18 mouse cellular contexts compared by ENCODE assay signal in the genomic region with DNA sequence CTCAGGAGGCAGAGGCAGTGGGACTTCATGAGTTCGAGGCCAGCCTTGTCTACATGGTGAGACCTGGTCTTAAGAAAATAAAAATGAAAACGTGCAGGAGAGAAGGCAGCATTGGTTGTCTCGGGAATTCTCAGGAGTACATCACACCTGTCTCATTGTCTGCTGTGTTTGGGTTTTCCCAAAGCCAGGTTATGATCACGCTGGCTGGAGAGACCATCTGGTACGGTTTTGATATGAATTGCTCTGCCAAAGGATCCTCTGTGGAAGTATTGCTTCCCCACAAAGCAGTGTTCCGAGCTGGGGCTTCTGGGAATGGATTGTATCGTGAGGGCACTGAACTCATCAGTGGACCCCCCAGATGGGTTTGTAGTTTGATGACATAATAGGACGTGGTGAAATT. TPM values are rescaled to one million over a fixed set of nuclear protein-coding genes. Genes with fewer than 3 reads are reported as not detected.
"Had no signal": no experiment of that assay in that cellular context is flagged by ENCODE, and none has a peak within 500 bp of the region (broad histone marks: within the 10 kb centered on the region; RNA-seq: fewer than 3 reads in every experiment).

No protein-coding gene starts in this region.

- H3K27me3 ChIP-seq: neural tube, embryonic 12.5 days; neural tube, embryonic 13.5 days; neural tube, embryonic 15.5 days; stomach, embryonic 15.5 days had no signal

- H3K36me3 ChIP-seq: neural tube, embryonic 12.5 days; neural tube, embryonic 13.5 days; neural tube, embryonic 15.5 days; stomach, embryonic 15.5 days had no signal

- H3K4me1 ChIP-seq: neural tube, embryonic 12.5 days; neural tube, embryonic 13.5 days; neural tube, embryonic 15.5 days; stomach, embryonic 15.5 days had no signal

- H3K27ac ChIP-seq: neural tube, embryonic 12.5 days; neural tube, embryonic 13.5 days; neural tube, embryonic 15.5 days; stomach, embryonic 15.5 days; stomach, postnatal 0 days had no signal

- H3K4me3 ChIP-seq: neural tube, embryonic 12.5 days; neural tube, embryonic 13.5 days; neural tube, embryonic 15.5 days; stomach, embryonic 15.5 days had no signal

- DNase-seq: retina, postnatal 1 day; right cerebral cortex, adult 18-20 months; right cerebral cortex, postnatal 14 days; right cerebral cortex, postnatal 25 days; right cerebral cortex, postnatal 4 days; spleen, adult 18-20 months; thymus, adult 18-20 months; thymus, postnatal 14 days; thymus, postnatal 25 days; thymus, postnatal 36 days; thymus, postnatal 4 days had no signal

RNA-seq across cellular contexts. Expression of a gene that starts 20.7 kb away (rescaled TPM):
- polyA plus RNA-seq: neural tube, embryonic 12.5 days had no signal

RNA-seq across cellular contexts. Expression of a gene that starts 24.1 kb away (rescaled TPM):
- polyA plus RNA-seq: testis, adult 2 months; urinary bladder, adult 2 months had no signal
